Mouse (Mus musculus): ENCODE data around the gene Pex19.

GRCm38 (mm10) chr1:172095202-172095601 lies 31.4 kb upstream of the Pex19 start:
- TF ChIP-seq JUND (IDR thresholded peaks at IDR 0.05; ENCODE audit: low read depth, low read length) (no peak), TCF12 (IDR thresholded peaks at IDR 0.05; ENCODE audit: low read depth, low read length) (no peak), TBP (IDR thresholded peaks at IDR 0.05; ENCODE audit: low read depth, low read length) (peak; percentile 14; the same call in 1 of the 2 replicates), MEF2A (IDR thresholded peaks at IDR 0.05; ENCODE audit: extremely low read depth, insufficient replicate concordance, low read depth, low read length, poor library complexity, severe bottlenecking) (no peak), CTCF (IDR thresholded peaks at IDR 0.05 in 2 of 3, conservative IDR thresholded peaks at IDR 0.05 in 1 of 3; ENCODE audit: control insufficient read depth in 1 of 3, insufficient read depth in 1 of 3, low read depth in 2 of 3, low read length in 3 of 3, poor library complexity in 1 of 3, severe bottlenecking in 1 of 3) (no peak), EP300 (IDR thresholded peaks at IDR 0.05; ENCODE audit: low read depth in 1 of 2, low read length in 2 of 2) (no peak; a peak in 1 of 4 replicates), RCOR1 (IDR thresholded peaks at IDR 0.05; ENCODE audit: low read depth, low read length) (no peak), E2F4 (IDR thresholded peaks at IDR 0.05; ENCODE audit: borderline replicate concordance, low read depth, low read length) (no peak), NELFE (IDR thresholded peaks at IDR 0.05; ENCODE audit: low read depth, low read length) (no peak)

Data from MEL (cell line).